8 mouse cellular contexts compared by ENCODE assay signal in the genomic region with DNA sequence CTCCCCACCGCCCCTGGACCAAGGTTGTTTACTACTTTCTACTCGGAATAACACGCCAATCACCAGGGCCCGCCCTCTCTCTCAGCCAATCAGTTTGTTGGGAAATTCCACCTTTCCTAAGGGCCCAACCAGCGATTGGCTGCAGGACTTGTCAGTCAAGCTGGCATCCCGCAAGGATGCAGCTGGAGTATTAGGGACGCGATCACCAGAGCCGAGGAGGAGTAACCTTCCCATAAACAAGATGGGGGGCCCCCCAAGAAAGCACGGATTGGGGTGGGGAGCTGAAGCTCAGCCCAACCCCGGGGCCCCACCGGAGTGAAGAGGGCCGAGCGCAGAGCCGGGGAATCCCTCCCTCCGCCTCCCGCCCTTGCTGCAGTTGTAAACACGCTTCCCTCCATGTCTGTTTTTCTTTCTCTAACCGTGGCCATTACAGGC.
DNase-seq lines count a peak whose midpoint lies in the region; ATAC-seq and TF ChIP-seq lines count a peak whose summit lies in the region.

No protein-coding gene starts in this region.

- in situ Hi-C loops in Patski (cut with MboI; ENCODE audit: low pct_unique_long_range_greater_than_20kb): no loop called here

- peak overlapping the region; percentile 56 for H3K4me3 ChIP-seq in hindbrain, embryonic 15.5 days

- peak overlapping the region; percentile 84 for H3K4me2 ChIP-seq in hindbrain, embryonic 15.5 days

- no peaks in the 10 kb centered on the region for H3K36me3 ChIP-seq in hindbrain, embryonic 15.5 days

- H3K9me3 ChIP-seq in hindbrain, embryonic 15.5 days: no peaks in the 10 kb centered on the region

- no peaks in the 10 kb centered on the region for H3K27me3 ChIP-seq in Patski
- H3K27me3 ChIP-seq in hindbrain, embryonic 15.5 days: no peaks in the 10 kb centered on the region

- peak overlapping the region; percentile 95 for H3K27ac ChIP-seq in hindbrain, embryonic 15.5 days (replicated peaks)

- CTCF ChIA-PET in Patski (lab: Charles Lee): interaction anchor here (0.6 to 2.9 kb wide), 7 partner anchors 54 to 329 kb away, joined by 3 to 19 read pairs (median 3); no protein-coding TSS in a partner anchor

- H3K4me1 ChIP-seq in hindbrain, embryonic 15.5 days (replicated peaks): peaks cover 52% of the 10 kb centered on the region

- POLR2A ChIA-PET in Patski (lab: Charles Lee): interaction anchor here (0.6 to 2.6 kb wide), 7 partner anchors 21 to 884 kb away, joined by 3 to 18 read pairs (median 3); no protein-coding TSS in a partner anchor

- H3K9ac ChIP-seq in hindbrain, embryonic 15.5 days: peak overlapping the region; percentile 64

- WGBS in hindbrain, embryonic 15.5 days: 0% methylated on average over 19 of the region's 19 CpGs

- DNase-seq in Patski (ENCODE audit: low read depth, low spot score): peak; percentile 99
- DNase-seq in cerebellum, postnatal 14 days: peak; percentile 99 to 100
- DNase-seq in frontal cortex, postnatal 25 days (ENCODE audit: low spot score in 2 of 2): peak; percentile 99
- DNase-seq in left cerebral cortex, adult 11 months (ENCODE audit: low spot score): peak; percentile 99
- DNase-seq in lung, postnatal 4 days: peak; percentile 97
- peak; percentile 99 for DNase-seq in retina, postnatal 7 days (ENCODE audit: low read depth, low spot score)
- peak; percentile 95 for DNase-seq in urinary bladder, adult 2 months (ENCODE audit: low spot score)

- peak; percentile 62 for ATAC-seq in Patski
- ATAC-seq in hindbrain, embryonic 15.5 days (ENCODE audit: low FRiP score, low read depth): peak; percentile 96

- TF ChIP-seq CTCF in Patski (IDR thresholded peaks at IDR 0.05): no peak

Comparison
In these comparisons a context has a peak if more than half of its experiments do, and no peak if none do; other contexts are left out.
1. Peak in every context shown above with its lines: DNase-seq, ATAC-seq, H3K4me3 ChIP-seq and H3K27ac ChIP-seq.